In the genomic region with DNA sequence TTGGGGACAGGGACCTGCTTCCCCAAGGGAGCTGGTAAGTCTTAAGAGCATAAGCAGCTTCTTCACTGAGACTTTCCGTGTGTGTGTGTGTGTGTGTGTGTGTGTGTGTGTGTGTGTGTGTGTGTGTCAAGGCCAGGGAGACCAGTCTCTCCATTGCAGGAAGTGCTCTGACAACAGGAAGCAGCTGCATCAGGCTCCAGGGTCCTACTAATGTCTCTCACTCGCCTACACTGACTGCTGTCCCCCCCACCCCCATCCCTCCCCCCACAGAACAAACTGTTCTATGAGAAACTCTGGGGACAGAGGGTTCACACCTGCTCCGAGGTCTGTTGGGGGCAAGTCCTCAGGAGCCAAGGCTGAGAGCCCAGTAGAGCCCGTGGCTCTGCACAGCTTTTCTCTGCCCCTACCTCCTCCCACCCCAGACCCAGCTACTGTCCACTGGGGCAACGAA, we compare ENCODE assay signal across 8 mouse cellular contexts. TPM values are rescaled to one million over a fixed set of nuclear protein-coding genes. Genes with fewer than 3 reads are reported as not detected.
DNase-seq lines count a peak whose midpoint lies in the region; ATAC-seq lines count a peak whose summit lies in the region.

No protein-coding gene starts in this region.

- WGBS in midbrain, embryonic 11.5 days, result 68% methylated on average over 5 of the region's 5 CpGs
- 55% methylated on average over 5 of the region's 5 CpGs for WGBS in midbrain, embryonic 14.5 days
- 61% methylated on average over 5 of the region's 5 CpGs for WGBS in embryonic facial prominence, embryonic 10.5 days
- 40% methylated on average over 5 of the region's 5 CpGs for WGBS in macrophage (ENCODE audit: missing documents)

- ATAC-seq in midbrain, embryonic 11.5 days (ENCODE audit: low FRiP score), result no peak
- no peak for ATAC-seq in midbrain, embryonic 14.5 days (ENCODE audit: low FRiP score, low TSS enrichment)
- no peak for ATAC-seq in erythroblast, adult 5-6 weeks (replicated peaks; ENCODE audit: low FRiP score, poor library complexity, severe bottlenecking)

- DNase-seq in midbrain, embryonic 11.5 days (ENCODE audit: low spot score, missing footprints), result peak; percentile 80
- DNase-seq in midbrain, embryonic 14.5 days, result no peak
- peak; percentile 48 for DNase-seq in embryonic facial prominence, embryonic 10.5 days (ENCODE audit: low spot score)
- DNase-seq in kidney, postnatal 10 days, result peak; percentile 77
- no peak for DNase-seq in embryo, embryonic 10.5 days (ENCODE audit: low spot score)
- no peak for DNase-seq in right cerebral cortex, postnatal 25 days

- no peak overlapping the region for H3K9ac ChIP-seq in midbrain, embryonic 11.5 days (ENCODE audit: low read length)
- no peak overlapping the region for H3K9ac ChIP-seq in midbrain, embryonic 14.5 days (replicated peaks; ENCODE audit: low read length)

- no peak overlapping the region for H3K4me2 ChIP-seq in midbrain, embryonic 11.5 days
- H3K4me2 ChIP-seq in midbrain, embryonic 14.5 days (ENCODE audit: low read length), result no peak overlapping the region

- no peaks in the 10 kb centered on the region for H3K27me3 ChIP-seq in midbrain, embryonic 11.5 days (ENCODE audit: control insufficient read depth, insufficient read depth, low read length)
- H3K27me3 ChIP-seq in midbrain, embryonic 14.5 days (ENCODE audit: control insufficient read depth, insufficient read depth, low read length), result no peaks in the 10 kb centered on the region
- H3K27me3 ChIP-seq in embryonic facial prominence, embryonic 10.5 days (replicated peaks; ENCODE audit: low read depth, poor library complexity, severe bottlenecking), result no peaks in the 10 kb centered on the region

- H3K36me3 ChIP-seq in midbrain, embryonic 11.5 days (ENCODE audit: control insufficient read depth, insufficient read depth, low read length), result no peaks in the 10 kb centered on the region
- no peaks in the 10 kb centered on the region for H3K36me3 ChIP-seq in midbrain, embryonic 14.5 days (ENCODE audit: control insufficient read depth, insufficient read depth, low read length)
- no peaks in the 10 kb centered on the region for H3K36me3 ChIP-seq in embryonic facial prominence, embryonic 10.5 days (replicated peaks)
- no peaks in the 10 kb centered on the region for H3K36me3 ChIP-seq in macrophage (ENCODE audit: inconsistent target)

- no peak overlapping the region for H3K27ac ChIP-seq in midbrain, embryonic 11.5 days (ENCODE audit: low read depth, low read length)
- no peak overlapping the region for H3K27ac ChIP-seq in midbrain, embryonic 14.5 days (replicated peaks; ENCODE audit: low read depth, low read length)
- H3K27ac ChIP-seq in embryonic facial prominence, embryonic 10.5 days (replicated peaks), result peak overlapping the region; percentile 75
- H3K27ac ChIP-seq in macrophage, result 0 out of 2 replicates have a peak overlapping the region, but pooled peaks have one; percentile 48

- no peak overlapping the region for H3K4me3 ChIP-seq in midbrain, embryonic 11.5 days (ENCODE audit: low read depth, low read length)
- no peak overlapping the region for H3K4me3 ChIP-seq in midbrain, embryonic 14.5 days (replicated peaks; ENCODE audit: low read depth, low read length)
- no peak overlapping the region for H3K4me3 ChIP-seq in embryonic facial prominence, embryonic 10.5 days
- no peak overlapping the region for H3K4me3 ChIP-seq in macrophage (ENCODE audit: inconsistent target)

- H3K4me1 ChIP-seq in midbrain, embryonic 11.5 days (ENCODE audit: control insufficient read depth, insufficient read depth, low read length), result no peaks in the 10 kb centered on the region
- no peaks in the 10 kb centered on the region for H3K4me1 ChIP-seq in midbrain, embryonic 14.5 days (ENCODE audit: control insufficient read depth, insufficient read depth, low read length)
- H3K4me1 ChIP-seq in embryonic facial prominence, embryonic 10.5 days, result peaks cover 43% of the 10 kb centered on the region

- no peaks in the 10 kb centered on the region for H3K9me3 ChIP-seq in midbrain, embryonic 11.5 days (ENCODE audit: control insufficient read depth, low read length)
- no peaks in the 10 kb centered on the region for H3K9me3 ChIP-seq in midbrain, embryonic 14.5 days (ENCODE audit: control insufficient read depth, low read length)
- peaks cover 3% of the 10 kb centered on the region for H3K9me3 ChIP-seq in embryonic facial prominence, embryonic 10.5 days

- no peaks in the 10 kb centered on the region for H3K79me2 ChIP-seq in macrophage (ENCODE audit: inconsistent target)

RNA-seq across cellular contexts. Expression of gene Srp14, which starts 11.8 kb away (rescaled TPM):
- polyA plus RNA-seq in midbrain, embryonic 11.5 days (2014; fragmentation: Nextera tagmentation; extraction: Ambion mirVana), result 281 and 293 TPM in 2 replicates
- 327 and 366 TPM in 2 replicates for polyA plus RNA-seq in midbrain, embryonic 14.5 days (2014; fragmentation: Nextera tagmentation; extraction: Ambion mirVana)
- 234 and 245 TPM in 2 replicates for polyA plus RNA-seq in embryonic facial prominence, embryonic 10.5 days (2016; fragmentation: Nextera tagmentation; extraction: Ambion mirVana)
- 10 to 100 TPM in 23 of 26 experiments, 1 to 10 TPM in 3; 3.8 to 49.4 (median 21.7) TPM for total RNA-seq in macrophage (2018; cell fraction: chromatin; rRNA removed)
- 100 to 1,000 TPM; 140 to 200 (median 168) TPM for total RNA-seq in macrophage (2018; cell fraction: cytosol; rRNA removed)
- total RNA-seq in macrophage (2018; cell fraction: nucleus; rRNA removed), result 10 to 100 TPM; 21.8 to 67.6 (median 38.2) TPM
- 197 to 252 TPM (median 250 TPM) in 3 replicates for polyA plus RNA-seq in macrophage (2018)
- 39.8 and 109 TPM in 2 replicates for total RNA-seq in erythroblast, adult 5-6 weeks (2015; ENCODE audit: low replicate concordance)
- 61.2 and 71.2 TPM in 2 replicates for total RNA-seq in erythroblast, adult 5-6 weeks (2017; ENCODE audit: low replicate concordance)

RNA-seq across cellular contexts. Expression of gene Bmf, which starts 58.2 kb away (rescaled TPM):
- polyA plus RNA-seq in midbrain, embryonic 11.5 days (2014; fragmentation: Nextera tagmentation; extraction: Ambion mirVana), result 1.8 and 2.8 TPM in 2 replicates
- 1.9 and 2.8 TPM in 2 replicates for polyA plus RNA-seq in midbrain, embryonic 14.5 days (2014; fragmentation: Nextera tagmentation; extraction: Ambion mirVana)
- 5.6 and 6.0 TPM in 2 replicates for polyA plus RNA-seq in embryonic facial prominence, embryonic 10.5 days (2016; fragmentation: Nextera tagmentation; extraction: Ambion mirVana)
- total RNA-seq in macrophage (2018; cell fraction: chromatin; rRNA removed), result 10 to 100 TPM in 1 of 26 experiments, 1 to 10 TPM in 20, under 1 TPM in 4, not detected in 1; 0.18 to 13.9 (median 3.2) TPM
- total RNA-seq in macrophage (2018; cell fraction: cytosol; rRNA removed), result 10 to 100 TPM in 1 of 26 experiments, 1 to 10 TPM in 20, under 1 TPM in 5; 0.34 to 12.3 (median 3.0) TPM
- 10 to 100 TPM in 4 of 26 experiments, 1 to 10 TPM in 18, under 1 TPM in 4; 0.14 to 15.9 (median 3.4) TPM for total RNA-seq in macrophage (2018; cell fraction: nucleus; rRNA removed)
- 1.3 to 13.0 TPM (median 5.3 TPM) in 3 replicates for polyA plus RNA-seq in macrophage (2018)
- 2.1 and 12.7 TPM in 2 replicates for total RNA-seq in erythroblast, adult 5-6 weeks (2015; ENCODE audit: low replicate concordance)
- total RNA-seq in erythroblast, adult 5-6 weeks (2017; ENCODE audit: low replicate concordance), result 1.4 and 3.2 TPM in 2 replicates

Comparison
In these comparisons a context has a peak if more than half of its experiments do, and no peak if none do; other contexts are left out.
1. DNase-seq: peak in midbrain, embryonic 11.5 days (single experiment), embryonic facial prominence, embryonic 10.5 days (single experiment) and kidney, postnatal 10 days (single experiment); none in midbrain, embryonic 14.5 days (single experiment), embryo, embryonic 10.5 days (single experiment) and right cerebral cortex, postnatal 25 days (single experiment).
2. H3K27ac ChIP-seq: peak in embryonic facial prominence, embryonic 10.5 days (single experiment) and macrophage (single experiment); none in midbrain, embryonic 11.5 days (single experiment) and midbrain, embryonic 14.5 days (single experiment).